Mouse (Mus musculus) neural tube, embryonic 15.5 days (tissue): ENCODE data around the gene Pawr. TPM values are rescaled to one million over a fixed set of nuclear protein-coding genes. Genes with fewer than 3 reads are reported as not detected.
A peak's percentile ranks its signal among the peaks of the same experiment; 100 is the strongest.
"Not testable (repeated sequence)": the region's sequence is repeated elsewhere in the genome, so short reads cannot be mapped to it uniquely, and the experiment has no call there.

Source experiments
- ATAC-seq: fragments of 200-750 bp; cut with Nextera tagmentation; 2 replicates; pipeline ENCODE4 v1.8.0; 2017; ENCODE audit warnings: mild to moderate bottlenecking, moderate TSS enrichment, moderate library complexity; ENCODE audit not compliant: low FRiP score
- H3K27ac ChIP-seq: fragments of 300-500 bp; sonication (generic); replicated peaks from 2 replicates; pipeline ENCODE4 v1.5.1; 2015; ENCODE audit warnings: mild to moderate bottlenecking, inconsistent platforms
- H3K27me3 ChIP-seq: fragments of 300-500 bp; sonication (generic); replicated peaks from 2 replicates; pipeline ENCODE4 v1.6.1; 2015; ENCODE audit warnings: inconsistent platforms
- H3K36me3 ChIP-seq: fragments of 300-500 bp; sonication (generic); 2 replicates; pipeline ENCODE4 v1.6.1; 2015; ENCODE audit warnings: inconsistent platforms
- H3K4me1 ChIP-seq: fragments of 300-500 bp; sonication (generic); 2 replicates; pipeline ENCODE4 v1.6.1; 2015; ENCODE audit warnings: inconsistent platforms
- H3K4me2 ChIP-seq: fragments of 300-500 bp; sonication (generic); 2 replicates; pipeline ENCODE4 v1.6.1; 2015; ENCODE audit warnings: inconsistent platforms, mild to moderate bottlenecking, moderate library complexity
- H3K4me3 ChIP-seq: fragments of 300-500 bp; sonication (generic); replicated peaks from 2 replicates; pipeline ENCODE4 v1.5.1; 2015; ENCODE audit warnings: mild to moderate bottlenecking, inconsistent platforms
- H3K9ac ChIP-seq: fragments of 300-500 bp; sonication (generic); replicated peaks from 2 replicates; pipeline ENCODE4 v1.6.1; 2015; ENCODE audit warnings: mild to moderate bottlenecking, inconsistent platforms
- H3K9me3 ChIP-seq: fragments of 300-500 bp; sonication (generic); replicated peaks from 2 replicates; pipeline ENCODE4 v1.6.1; 2016; ENCODE audit warnings: inconsistent platforms
- WGBS: fragments of 180-500 bp; shearing (Covaris S2); methylation state at CpG from one replicate; pipeline ENCODE4 v1.1.7; 2015; ENCODE audit warnings: mixed read lengths; 5-methylcytosine and 5-hydroxymethylcytosine counted together
- polyA plus RNA-seq: library from polyadenylated mRNA; unstranded; fragments of >200 nt; fragmentation: Nextera tagmentation; extraction: Ambion mirVana; gene quantifications from 2 replicates; pipeline ENCODE4 v1.2.1, GENCODE M21; 2015

Gene Pawr
- polyA plus RNA-seq, 1 experiment from 2014 or later, result 2.9 TPM

DNA sequence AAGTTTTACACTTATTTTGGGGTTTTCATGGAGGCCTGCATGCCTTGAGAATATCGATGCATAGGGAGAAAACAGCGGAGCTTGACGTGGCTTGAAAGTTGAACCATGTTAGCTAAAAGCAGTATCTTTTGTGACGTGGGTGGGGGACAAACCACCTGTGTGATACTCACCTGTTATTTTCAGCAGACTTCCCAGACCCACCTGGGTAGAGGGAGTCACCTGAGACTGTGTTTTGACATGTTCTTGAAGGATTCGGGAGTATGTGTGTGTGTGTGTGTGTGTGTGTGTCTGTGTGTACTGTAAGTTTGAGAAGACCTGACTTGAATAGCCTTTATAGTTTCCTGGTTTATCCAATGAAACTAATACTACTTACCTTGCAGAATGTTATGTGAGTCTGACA lies 7.2 kb downstream of the Pawr start:
- ATAC-seq, result no peak
- WGBS, result 80% methylated on average over 5 of the region's 5 CpGs
- Histone ChIP-seq H3K4me3 (no peak overlapping the region), H3K4me1 (no peaks in the 10 kb centered on the region), H3K9ac (no peak overlapping the region), H3K36me3 (no peaks in the 10 kb centered on the region), H3K27ac (no peak overlapping the region), H3K4me2 (no peak overlapping the region), H3K9me3 (no peaks in the 10 kb centered on the region), H3K27me3 (no peaks in the 10 kb centered on the region)

DNA sequence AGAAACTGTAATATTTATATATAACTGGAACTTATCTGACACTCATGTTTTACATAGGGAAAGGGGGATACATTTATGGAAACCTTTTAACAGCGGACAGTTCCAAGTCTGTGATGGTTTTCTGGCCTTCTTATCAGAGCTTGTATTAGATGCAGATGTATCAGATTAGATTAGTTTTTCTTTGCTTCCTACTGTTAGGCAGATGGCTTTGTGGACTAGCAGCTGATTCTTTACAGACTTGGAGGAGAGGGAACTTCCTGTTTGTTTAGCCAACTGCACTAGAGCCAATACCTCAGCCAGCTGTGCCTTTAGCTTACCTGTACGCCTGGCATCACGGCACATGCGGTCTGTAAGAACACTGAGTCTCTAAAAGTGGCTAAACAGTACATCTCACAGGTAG lies 8.0 kb downstream of the Pawr start:
- no peak overlapping the region for H3K9ac ChIP-seq
- H3K36me3 ChIP-seq, result no peaks in the 10 kb centered on the region
- no peak for ATAC-seq
- H3K27ac ChIP-seq, result no peak overlapping the region
- H3K4me3 ChIP-seq, result no peak overlapping the region
- no peaks in the 10 kb centered on the region for H3K27me3 ChIP-seq
- WGBS, result 95% methylated on average over 4 of the region's 4 CpGs
- H3K4me2 ChIP-seq, result no peak overlapping the region
- no peaks in the 10 kb centered on the region for H3K4me1 ChIP-seq
- no peaks in the 10 kb centered on the region for H3K9me3 ChIP-seq

DNA sequence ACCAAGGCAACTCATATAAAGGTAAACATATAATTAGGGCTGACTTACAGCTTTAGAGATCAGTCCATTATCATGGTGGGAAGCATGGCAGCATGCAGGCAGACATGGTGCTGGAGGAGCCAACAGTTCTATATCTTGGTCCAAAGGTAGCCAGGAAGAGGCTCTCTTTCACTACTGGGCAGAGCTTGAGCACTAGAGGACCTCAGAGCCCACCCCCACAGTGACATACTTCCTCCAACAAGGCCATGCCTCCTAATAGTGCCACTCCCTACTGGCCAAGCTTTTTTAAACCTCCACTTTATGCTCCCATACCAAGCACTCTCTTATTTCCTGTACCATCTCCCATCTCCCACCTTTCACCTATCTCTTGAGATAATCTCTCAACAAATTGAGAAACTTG lies 11.8 kb downstream of the Pawr start:
- 0 out of 2 replicates have a peak, but pooled peaks cover 4% of the 10 kb centered on the region for H3K9me3 ChIP-seq
- H3K4me1 ChIP-seq, result no peaks in the 10 kb centered on the region
- H3K27ac ChIP-seq, result no peak overlapping the region
- no peaks in the 10 kb centered on the region for H3K36me3 ChIP-seq
- no peak for ATAC-seq
- no peak overlapping the region for H3K9ac ChIP-seq
- H3K27me3 ChIP-seq, result no peaks in the 10 kb centered on the region
- H3K4me3 ChIP-seq, result no peak overlapping the region
- H3K4me2 ChIP-seq, result no peak overlapping the region

DNA sequence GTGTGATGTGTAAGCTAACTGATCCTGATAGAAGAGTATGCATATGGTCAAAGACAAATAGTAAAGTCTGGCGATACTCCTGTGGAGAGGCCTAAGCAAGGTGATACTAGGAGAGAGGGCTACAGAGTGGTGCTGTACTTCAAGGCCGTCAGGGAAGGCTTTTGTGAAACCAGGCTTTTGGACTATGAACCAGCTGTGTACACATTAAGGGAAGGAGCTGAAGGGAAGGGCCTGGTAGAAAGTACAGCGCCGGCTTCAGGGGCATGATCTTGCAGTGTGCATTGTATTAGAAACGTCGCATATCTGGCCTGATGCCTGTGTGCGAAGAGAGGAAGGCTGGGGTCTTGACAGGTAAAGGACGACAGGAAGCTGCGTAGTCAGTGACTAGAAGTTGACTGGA lies 13.2 kb downstream of the Pawr start:
- Histone ChIP-seq H3K4me3 (no peak overlapping the region), H3K36me3 (no peaks in the 10 kb centered on the region), H3K4me1 (no peaks in the 10 kb centered on the region), H3K27me3 (no peaks in the 10 kb centered on the region), H3K27ac (no peak overlapping the region), H3K9me3 (0 out of 2 replicates have a peak, but pooled peaks cover 4% of the 10 kb centered on the region), H3K9ac (no peak overlapping the region), H3K4me2 (no peak overlapping the region)
- WGBS, result 96% methylated on average over 9 of the region's 9 CpGs
- no peak for ATAC-seq

DNA sequence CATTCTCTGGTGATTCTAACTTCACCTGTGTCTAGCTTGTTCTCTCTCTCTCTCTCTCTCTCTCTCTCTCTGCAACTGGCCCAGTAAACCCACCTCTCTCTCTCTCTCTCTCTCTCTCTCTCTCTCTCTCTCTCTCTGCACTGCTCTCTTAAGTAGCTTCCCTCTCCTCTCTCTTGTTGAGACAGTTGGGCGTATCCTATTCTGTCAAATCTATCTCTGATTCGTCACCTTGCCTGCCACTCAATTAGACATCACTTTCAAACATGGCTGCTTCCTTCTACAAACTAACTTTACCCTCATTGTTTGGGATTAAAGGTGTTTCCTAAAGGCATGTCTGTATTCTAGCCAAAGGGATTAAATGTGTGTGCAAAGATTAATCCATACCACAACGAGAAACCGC lies 14.4 kb downstream of the Pawr start:
- not testable (repeated sequence) for ATAC-seq, H3K4me3 ChIP-seq
- WGBS, result 98% methylated on average over 4 of the region's 4 CpGs

DNA sequence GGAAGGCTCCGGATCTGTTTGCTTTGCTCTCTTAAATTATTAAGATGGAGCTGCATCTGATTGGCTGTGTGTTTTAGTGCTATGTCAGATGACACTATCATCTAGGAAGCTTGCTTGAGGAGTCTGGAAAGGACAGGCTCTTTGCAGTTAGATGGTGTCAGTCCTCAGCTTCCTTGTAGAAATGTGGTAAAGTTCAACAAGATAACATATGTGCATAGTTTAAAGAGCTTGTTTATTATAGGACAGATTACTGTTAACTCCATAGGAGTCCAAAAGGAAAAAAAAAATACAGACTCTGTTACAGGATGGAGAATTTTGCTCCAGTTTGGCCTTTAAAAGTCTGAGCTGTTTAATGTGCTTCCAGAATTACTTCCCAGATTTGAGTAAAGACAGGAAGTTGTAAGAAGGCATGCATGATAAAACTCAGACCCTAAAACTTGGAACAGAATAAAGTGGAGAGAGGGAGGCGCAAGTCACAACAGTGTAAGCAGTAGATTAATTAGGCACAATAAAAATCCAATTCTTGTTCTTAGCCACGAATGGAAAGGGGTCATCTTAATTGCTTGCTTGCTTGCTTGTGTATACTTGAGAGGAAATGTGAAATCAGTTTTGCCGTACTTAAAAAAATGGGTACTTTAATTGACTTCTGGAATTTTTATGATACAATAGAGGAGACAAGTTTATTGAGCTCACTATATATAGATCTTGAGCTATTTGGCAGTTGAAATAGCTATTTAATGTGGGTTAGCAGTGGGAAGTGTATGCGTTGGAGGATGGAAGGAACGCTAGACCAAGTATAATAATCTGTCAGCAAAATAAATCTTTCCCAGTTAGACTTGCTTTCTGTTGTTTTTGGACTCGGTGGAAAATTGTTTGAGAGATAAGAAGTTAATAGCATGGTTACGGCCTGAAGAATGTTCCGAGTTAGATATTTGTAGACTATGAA lies 18.5 kb downstream of the Pawr start:
- Histone ChIP-seq H3K9me3 (0 out of 2 replicates have a peak, but pooled peaks cover 4% of the 10 kb centered on the region), H3K27ac (no peak overlapping the region; the same call in 1 of the 2 replicates), H3K4me2 (no peak overlapping the region), H3K36me3 (no peaks in the 10 kb centered on the region), H3K27me3 (no peaks in the 10 kb centered on the region), H3K9ac (no peak overlapping the region), H3K4me1 (no peaks in the 10 kb centered on the region), H3K4me3 (no peak overlapping the region)
- 50% methylated on average over 9 of the region's 9 CpGs for WGBS
- no peak for ATAC-seq

More for the DNA sequence above, 14.4 kb downstream of the Pawr start:
- not testable (repeated sequence) for H3K9ac ChIP-seq, H3K27ac ChIP-seq, H3K36me3 ChIP-seq, H3K9me3 ChIP-seq, H3K4me2 ChIP-seq, H3K4me1 ChIP-seq, H3K27me3 ChIP-seq

DNA sequence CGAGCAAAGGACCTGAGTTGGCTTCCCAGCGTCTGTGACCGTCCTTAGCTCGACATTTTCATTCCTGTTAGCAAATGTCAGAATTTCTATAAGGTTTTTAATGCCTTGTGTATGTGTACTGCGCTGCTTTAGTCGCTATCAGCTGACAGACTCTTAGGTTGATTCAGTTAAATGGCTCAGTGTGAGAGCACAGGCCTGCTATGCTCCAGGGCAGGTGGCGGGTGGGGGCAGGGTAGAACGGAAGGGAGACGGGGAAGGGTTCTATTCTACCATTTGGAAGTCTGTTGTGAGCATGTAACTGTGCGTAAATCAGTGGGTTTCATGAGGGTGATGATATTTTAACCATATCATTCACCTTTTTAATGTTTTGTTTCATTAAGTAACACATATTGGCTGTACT lies 21.0 kb downstream of the Pawr start:
- Histone ChIP-seq H3K9ac (no peak overlapping the region), H3K36me3 (no peaks in the 10 kb centered on the region), H3K27me3 (no peaks in the 10 kb centered on the region), H3K9me3 (no peaks in the 10 kb centered on the region), H3K4me3 (no peak overlapping the region), H3K4me1 (no peaks in the 10 kb centered on the region), H3K4me2 (no peak overlapping the region), H3K27ac (no peak overlapping the region)
- ATAC-seq, result no peak
- 85% methylated on average over 10 of the region's 10 CpGs for WGBS

DNA sequence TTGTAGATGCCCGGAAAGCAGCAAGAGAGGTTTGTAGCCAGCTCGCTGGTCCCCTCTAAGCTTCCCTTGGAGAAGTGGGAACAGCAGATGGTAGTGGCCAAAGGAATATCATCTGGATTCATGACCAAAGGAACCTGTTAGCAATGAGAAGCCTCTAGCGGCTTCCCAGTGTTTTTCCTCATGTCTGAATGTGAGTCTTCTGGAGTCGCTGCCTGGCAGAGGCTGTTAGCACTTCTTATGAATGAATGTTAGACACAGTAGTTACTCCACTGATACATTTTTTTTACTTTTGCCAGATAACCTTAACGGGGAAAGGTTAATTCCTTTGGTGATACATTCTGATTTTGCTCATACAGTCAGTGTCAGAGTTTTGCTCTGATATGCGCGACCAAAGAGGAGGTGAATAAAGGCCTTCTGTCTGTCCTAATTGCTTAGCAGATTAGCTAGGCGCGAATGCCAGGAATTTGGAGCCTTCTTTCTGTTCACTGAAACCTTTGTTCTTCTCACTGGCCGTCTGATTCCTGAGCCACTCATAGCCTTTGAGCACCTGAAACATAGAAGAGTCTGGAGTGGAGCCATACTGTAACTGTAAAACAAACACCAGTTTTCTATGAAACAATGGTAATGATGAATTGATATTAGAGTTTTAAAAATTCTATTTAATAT lies 22.9 kb downstream of the Pawr start:
- 42% methylated on average over 10 of the region's 10 CpGs for WGBS
- no peak overlapping the region for H3K4me3 ChIP-seq

DNA sequence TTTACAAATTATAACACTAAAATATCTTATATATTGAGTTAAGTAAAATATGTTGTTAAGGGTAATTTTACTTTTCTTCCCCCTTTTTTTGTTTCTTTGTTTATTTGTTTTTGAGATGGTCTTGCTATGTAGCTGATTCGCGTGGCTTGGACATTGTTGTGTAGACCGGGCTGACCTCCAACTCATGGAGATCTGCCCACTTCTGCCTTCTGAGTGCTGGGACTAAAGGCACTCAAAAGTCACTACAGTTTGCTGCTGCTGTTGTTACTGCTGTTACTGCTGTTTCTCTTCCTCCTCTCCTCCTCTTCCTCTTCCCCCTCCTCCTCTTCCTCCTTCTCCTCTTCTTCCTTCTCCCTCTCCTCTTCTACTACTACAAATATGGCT lies 23.5 kb downstream of the Pawr start:
- ATAC-seq, result no peak
- no peak overlapping the region for H3K4me2 ChIP-seq
- H3K4me3 ChIP-seq, result no peak overlapping the region
- no peak overlapping the region for H3K9ac ChIP-seq
- WGBS, result 95% methylated on average over 3 of the region's 3 CpGs
- H3K9me3 ChIP-seq, result no peaks in the 10 kb centered on the region
- no peaks in the 10 kb centered on the region for H3K36me3 ChIP-seq
- H3K27me3 ChIP-seq, result no peaks in the 10 kb centered on the region
- H3K4me1 ChIP-seq, result no peaks in the 10 kb centered on the region
- H3K27ac ChIP-seq, result no peak overlapping the region

More for the DNA sequence above, 22.9 kb downstream of the Pawr start:
- ATAC-seq, result no peak
- Histone ChIP-seq H3K27ac (no peak overlapping the region), H3K4me2 (no peak overlapping the region), H3K4me1 (no peaks in the 10 kb centered on the region), H3K36me3 (no peaks in the 10 kb centered on the region), H3K27me3 (no peaks in the 10 kb centered on the region), H3K9ac (no peak overlapping the region), H3K9me3 (no peaks in the 10 kb centered on the region)

DNA sequence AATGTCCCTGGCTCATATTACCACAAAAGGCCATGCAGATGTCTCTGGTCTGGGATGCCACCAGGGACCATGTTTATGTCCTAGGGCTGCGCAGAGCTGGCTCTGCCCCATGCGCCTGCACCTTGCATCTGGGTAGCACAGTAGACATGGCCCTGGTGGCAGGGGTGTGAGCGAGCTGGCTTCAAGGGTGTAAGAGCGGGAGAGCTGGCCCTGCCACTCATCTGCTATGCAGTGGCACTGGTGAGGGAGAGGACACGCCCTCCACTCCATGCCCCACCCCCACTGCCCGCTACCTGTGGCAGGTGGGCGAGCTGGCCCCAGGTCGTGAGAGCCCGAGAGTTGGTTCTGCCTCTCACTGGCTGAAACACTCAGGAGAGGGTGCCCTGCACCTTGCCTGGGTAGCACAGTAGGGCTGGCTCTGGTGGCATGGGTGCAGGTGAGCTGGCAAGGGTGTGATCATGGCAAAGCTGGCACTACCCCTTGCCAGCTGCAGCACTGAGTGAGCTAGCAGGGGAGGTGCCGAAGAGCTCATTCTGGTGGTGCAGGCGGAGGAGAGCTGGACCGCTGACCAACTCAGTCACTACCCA lies 24.8 kb downstream of the Pawr start:
- Histone ChIP-seq H3K9ac (no peak overlapping the region), H3K27me3 (no peaks in the 10 kb centered on the region), H3K4me2 (no peak overlapping the region), H3K27ac (no peak overlapping the region), H3K9me3 (no peaks in the 10 kb centered on the region), H3K4me3 (no peak overlapping the region), H3K36me3 (no peaks in the 10 kb centered on the region), H3K4me1 (peaks cover 4% of the 10 kb centered on the region)
- 0 out of 2 replicates have a peak, but pooled peaks have one; percentile 45 for ATAC-seq
- 95% methylated on average over 12 of the region's 12 CpGs for WGBS

DNA sequence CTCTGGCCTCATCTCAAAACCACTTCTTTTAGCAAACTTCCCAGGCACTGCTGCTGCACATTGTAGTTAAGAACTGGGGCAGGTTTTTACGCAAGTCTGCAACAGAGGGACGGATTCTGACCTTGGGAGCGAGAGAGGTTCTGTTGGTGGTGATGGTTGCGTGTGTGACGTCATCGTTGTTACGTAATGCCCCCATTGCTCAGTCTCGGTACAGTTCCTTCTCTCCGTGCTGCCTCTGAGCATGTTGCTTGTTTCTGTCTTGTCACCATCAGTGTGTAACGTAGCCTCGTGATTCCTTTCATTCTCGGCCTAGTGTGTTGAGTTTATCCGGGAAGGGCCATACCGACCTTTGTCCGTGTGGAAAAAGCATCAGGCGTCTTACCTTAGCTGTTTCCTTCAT lies 28.1 kb downstream of the Pawr start:
- H3K4me2 ChIP-seq, result no peak overlapping the region
- no peak overlapping the region for H3K4me3 ChIP-seq
- no peaks in the 10 kb centered on the region for H3K27me3 ChIP-seq
- peaks cover 12% of the 10 kb centered on the region for H3K4me1 ChIP-seq
- no peak overlapping the region for H3K27ac ChIP-seq
- WGBS, result 89% methylated on average over 16 of the region's 16 CpGs
- H3K9ac ChIP-seq, result no peak overlapping the region
- no peaks in the 10 kb centered on the region for H3K9me3 ChIP-seq
- ATAC-seq, result no peak
- no peaks in the 10 kb centered on the region for H3K36me3 ChIP-seq

DNA sequence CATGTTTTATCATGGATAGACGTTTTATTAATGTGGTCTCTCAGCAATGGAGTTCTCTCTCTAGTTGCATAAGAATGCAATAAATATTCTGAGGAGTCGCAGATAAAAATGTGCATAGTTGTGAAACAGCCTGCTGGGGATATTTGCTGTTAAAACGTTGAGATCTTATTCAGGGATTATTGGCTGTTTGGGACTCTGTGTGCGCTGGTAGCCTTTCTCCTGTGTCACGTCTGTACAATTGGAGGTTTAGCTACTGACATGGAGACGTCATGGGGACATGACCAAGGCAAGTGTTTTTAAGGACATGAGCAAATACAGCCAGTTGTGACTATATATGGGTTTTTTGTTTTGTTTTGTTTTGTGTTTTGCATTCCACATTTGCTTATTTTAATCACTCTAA lies 28.9 kb downstream of the Pawr start:
- H3K9me3 ChIP-seq, result no peaks in the 10 kb centered on the region
- H3K4me2 ChIP-seq, result no peak overlapping the region
- no peak overlapping the region for H3K9ac ChIP-seq
- no peak overlapping the region for H3K27ac ChIP-seq
- H3K4me3 ChIP-seq, result no peak overlapping the region
- peaks cover 12% of the 10 kb centered on the region for H3K4me1 ChIP-seq
- no peaks in the 10 kb centered on the region for H3K27me3 ChIP-seq
- ATAC-seq, result no peak
- no peaks in the 10 kb centered on the region for H3K36me3 ChIP-seq
- WGBS, result 42% methylated on average over 6 of the region's 6 CpGs
